Comparison of ENCODE assay signal across 16 mouse cellular contexts in genomic region chr12:107991191-107991590, GRCm38 (mm10). TPM values are rescaled to one million over a fixed set of nuclear protein-coding genes. Genes with fewer than 3 reads are reported as not detected.
DNase-seq lines count a peak whose midpoint lies in the region; ATAC-seq lines count a peak whose summit lies in the region.
"Had no signal": no experiment of that assay in that cellular context is flagged by ENCODE, and none has a peak within 500 bp of the region (broad histone marks: within the 10 kb centered on the region; RNA-seq: fewer than 3 reads in every experiment).

No protein-coding gene starts in this region.

- peaks cover 93% of the 10 kb centered on the region for H3K4me1 ChIP-seq in hindbrain, embryonic 13.5 days (replicated peaks)
- H3K4me1 ChIP-seq in hindbrain, embryonic 11.5 days (replicated peaks; ENCODE audit: control insufficient read depth, insufficient read depth, low read length), result peaks cover 5% of the 10 kb centered on the region; the same call in 1 of the 2 replicates
- peaks cover 81% of the 10 kb centered on the region for H3K4me1 ChIP-seq in neural tube, embryonic 12.5 days
- H3K4me1 ChIP-seq in hindbrain, embryonic 16.5 days (ENCODE audit: control insufficient read depth, insufficient read depth, low read depth, low read length), result peaks cover 12% of the 10 kb centered on the region
- peaks cover 26% of the 10 kb centered on the region for H3K4me1 ChIP-seq in neural tube, embryonic 14.5 days (ENCODE audit: control insufficient read depth, insufficient read depth, low read length)

- no peak overlapping the region; the same call in 1 of the 2 replicates for H3K27ac ChIP-seq in hindbrain, embryonic 13.5 days
- no peak overlapping the region for H3K27ac ChIP-seq in hindbrain, embryonic 11.5 days (ENCODE audit: low read depth, low read length)
- H3K27ac ChIP-seq in neural tube, embryonic 12.5 days, result no peak overlapping the region
- H3K27ac ChIP-seq in hindbrain, embryonic 16.5 days (ENCODE audit: low read depth, low read length), result 0 out of 2 replicates have a peak overlapping the region, but pooled peaks have one; percentile 5
- H3K27ac ChIP-seq in neural tube, embryonic 14.5 days (ENCODE audit: low read depth, low read length), result 0 out of 2 replicates have a peak overlapping the region, but pooled peaks have one; percentile 11
- H3K27ac ChIP-seq: stomach, postnatal 0 days had no signal

- H3K4me2 ChIP-seq in hindbrain, embryonic 13.5 days, result peak overlapping the region; percentile 79
- no peak overlapping the region for H3K4me2 ChIP-seq in hindbrain, embryonic 11.5 days (replicated peaks; ENCODE audit: low read depth, low read length)
- H3K4me2 ChIP-seq in neural tube, embryonic 12.5 days (replicated peaks), result peak overlapping the region; percentile 45
- peak overlapping the region; percentile 36 for H3K4me2 ChIP-seq in hindbrain, embryonic 16.5 days (ENCODE audit: low read length)
- H3K4me2 ChIP-seq in neural tube, embryonic 14.5 days (ENCODE audit: low read depth, low read length), result peak overlapping the region; percentile 25

- no peak for DNase-seq in hindbrain, embryonic 11.5 days (ENCODE audit: low spot score)
- DNase-seq in neural tube, embryonic 10.5 days (ENCODE audit: extremely low spot score, low spot score), result no peak
- no peak for DNase-seq in spleen, adult 18-20 months
- DNase-seq: adrenal gland, postnatal 25 days; cerebellum, postnatal 14 days; kidney, postnatal 14 days; lung, adult 2 months had no signal

- no peak overlapping the region for H3K4me3 ChIP-seq in hindbrain, embryonic 13.5 days
- H3K4me3 ChIP-seq in hindbrain, embryonic 11.5 days (ENCODE audit: low read depth, low read length), result no peak overlapping the region
- H3K4me3 ChIP-seq in neural tube, embryonic 12.5 days, result no peak overlapping the region
- no peak overlapping the region; the same call in 1 of the 2 replicates for H3K4me3 ChIP-seq in hindbrain, embryonic 16.5 days (ENCODE audit: low read length)
- H3K4me3 ChIP-seq in neural tube, embryonic 14.5 days (ENCODE audit: low read depth, low read length), result no peak overlapping the region
- H3K4me3 ChIP-seq: myocyte had no signal

- H3K9ac ChIP-seq in hindbrain, embryonic 13.5 days, result 0 out of 2 replicates have a peak overlapping the region, but pooled peaks have one; percentile 55
- no peak overlapping the region for H3K9ac ChIP-seq in hindbrain, embryonic 11.5 days (ENCODE audit: low read depth, low read length)
- H3K9ac ChIP-seq in neural tube, embryonic 12.5 days, result no peak overlapping the region
- H3K9ac ChIP-seq in hindbrain, embryonic 16.5 days (ENCODE audit: low read depth, low read length), result no peak overlapping the region
- no peak overlapping the region for H3K9ac ChIP-seq in neural tube, embryonic 14.5 days (replicated peaks; ENCODE audit: low read depth, low read length)

- H3K36me3 ChIP-seq in hindbrain, embryonic 13.5 days, result peaks cover 11% of the 10 kb centered on the region
- H3K36me3 ChIP-seq in hindbrain, embryonic 11.5 days (ENCODE audit: control insufficient read depth, insufficient read depth, low read length), result no peaks in the 10 kb centered on the region
- peaks cover 16% of the 10 kb centered on the region for H3K36me3 ChIP-seq in neural tube, embryonic 12.5 days
- H3K36me3 ChIP-seq in hindbrain, embryonic 16.5 days (ENCODE audit: control insufficient read depth, insufficient read depth, low read length), result no peaks in the 10 kb centered on the region
- H3K36me3 ChIP-seq in neural tube, embryonic 14.5 days (ENCODE audit: control insufficient read depth, insufficient read depth, low read length), result no peaks in the 10 kb centered on the region
- H3K36me3 ChIP-seq: G1E had no signal

- WGBS in hindbrain, embryonic 13.5 days, result 38% methylated on average over 11 of the region's 11 CpGs
- WGBS in hindbrain, embryonic 11.5 days, result 79% methylated on average over 11 of the region's 11 CpGs
- WGBS in neural tube, embryonic 12.5 days, result 44% methylated on average over 11 of the region's 11 CpGs
- 52% methylated on average over 11 of the region's 11 CpGs for WGBS in hindbrain, embryonic 16.5 days
- 34% methylated on average over 11 of the region's 11 CpGs for WGBS in neural tube, embryonic 14.5 days

- H3K9me3 ChIP-seq in hindbrain, embryonic 13.5 days, result no peaks in the 10 kb centered on the region
- H3K9me3 ChIP-seq in hindbrain, embryonic 11.5 days (ENCODE audit: control insufficient read depth, low read length), result no peaks in the 10 kb centered on the region
- H3K9me3 ChIP-seq in neural tube, embryonic 12.5 days, result no peaks in the 10 kb centered on the region
- H3K9me3 ChIP-seq in hindbrain, embryonic 16.5 days (ENCODE audit: control insufficient read depth, low read length), result no peaks in the 10 kb centered on the region
- H3K9me3 ChIP-seq in neural tube, embryonic 14.5 days (ENCODE audit: control insufficient read depth, low read length), result no peaks in the 10 kb centered on the region

- no peak for ATAC-seq in hindbrain, embryonic 13.5 days (ENCODE audit: low FRiP score)
- ATAC-seq in hindbrain, embryonic 11.5 days (ENCODE audit: low FRiP score), result no peak
- ATAC-seq in neural tube, embryonic 12.5 days (ENCODE audit: low FRiP score, low read depth), result no peak
- no peak for ATAC-seq in hindbrain, embryonic 16.5 days
- ATAC-seq in neural tube, embryonic 14.5 days (ENCODE audit: low read depth), result no peak
- no peak for ATAC-seq in granulocyte monocyte progenitor cell, adult 5-6 weeks (replicated peaks; ENCODE audit: poor library complexity, severe bottlenecking)
- ATAC-seq: intestine, embryonic 16.5 days had no signal

- H3K27me3 ChIP-seq in hindbrain, embryonic 13.5 days, result peaks cover 4% of the 10 kb centered on the region; the same call in 1 of the 2 replicates
- H3K27me3 ChIP-seq in hindbrain, embryonic 11.5 days (ENCODE audit: control insufficient read depth, insufficient read depth, low read length), result no peaks in the 10 kb centered on the region; the same call in 1 of the 2 replicates
- peaks cover 2% of the 10 kb centered on the region; the same call in 1 of the 2 replicates for H3K27me3 ChIP-seq in neural tube, embryonic 12.5 days (replicated peaks)
- H3K27me3 ChIP-seq in hindbrain, embryonic 16.5 days (replicated peaks; ENCODE audit: control insufficient read depth, insufficient read depth, low read length), result no peaks in the 10 kb centered on the region
- no peaks in the 10 kb centered on the region for H3K27me3 ChIP-seq in neural tube, embryonic 14.5 days (ENCODE audit: control insufficient read depth, insufficient read depth, low read length)

RNA-seq across cellular contexts. Expression of gene Bcl11b, which starts 12.2 kb away (rescaled TPM):
- polyA plus RNA-seq in hindbrain, embryonic 13.5 days (2015; fragmentation: Nextera tagmentation; extraction: Ambion mirVana), result 27.0 and 31.0 TPM in 2 replicates
- polyA plus RNA-seq in hindbrain, embryonic 11.5 days (2014; fragmentation: Nextera tagmentation; extraction: Ambion mirVana), result 6.8 and 8.4 TPM in 2 replicates
- 25.9 and 27.1 TPM in 2 replicates for polyA plus RNA-seq in neural tube, embryonic 12.5 days (2016; fragmentation: Nextera tagmentation; extraction: Ambion mirVana)
- polyA plus RNA-seq in hindbrain, embryonic 16.5 days (2015; fragmentation: Nextera tagmentation; extraction: Ambion mirVana), result 12.0 and 16.7 TPM in 2 replicates
- polyA plus RNA-seq in neural tube, embryonic 14.5 days (2014; fragmentation: Nextera tagmentation; extraction: Ambion mirVana), result 38.0 and 38.2 TPM in 2 replicates
- not detected in 2 replicates for total RNA-seq in granulocyte monocyte progenitor cell, adult 5-6 weeks (2014; fragmentation: Nextera tagmentation)
- not detected in 2 replicates for total RNA-seq in granulocyte monocyte progenitor cell, adult 5-6 weeks (2017)
- polyA plus RNA-seq: G1E, myocyte had no signal

Comparison
In these comparisons a context has a peak if more than half of its experiments do, and no peak if none do; other contexts are left out.
1. H3K27ac ChIP-seq: peak in hindbrain, embryonic 16.5 days (single experiment) and neural tube, embryonic 14.5 days (single experiment); none in hindbrain, embryonic 13.5 days (single experiment), hindbrain, embryonic 11.5 days (single experiment) and neural tube, embryonic 12.5 days (single experiment).